Mouse (Mus musculus): ENCODE measurements around the gene Sap25. TPM values are rescaled to one million over a fixed set of nuclear protein-coding genes. Genes with fewer than 3 reads are reported as not detected.
A peak's percentile ranks its signal among the peaks of the same experiment; 100 is the strongest.

Sap25 gene
- polyA plus RNA-seq, 1 experiment, result 19.7 TPM

GRCm38 (mm10) chr5:137629306-137629721 lies 11.8 kb upstream of the Sap25 start:
- WGBS, result 2% methylated on average over 23 of the region's 23 CpGs
- DNase-seq, result no peak
- TF ChIP-seq POLR2A (IDR thresholded peaks at IDR 0.05; ENCODE audit: borderline replicate concordance, insufficient read depth, low read length) (no peak), CTCF (IDR thresholded peaks at IDR 0.05; ENCODE audit: borderline replicate concordance, insufficient read depth, low read depth, low read length) (no peak)
- Histone ChIP-seq H3K4me3 (replicated peaks; ENCODE audit: insufficient read depth, low read depth, low read length) (peak overlapping the region; percentile 84), H3K4me1 (ENCODE audit: control insufficient read depth, insufficient read depth, low read length) (peaks cover 18% of the 10 kb centered on the region), H3K27me3 (ENCODE audit: control insufficient read depth, insufficient read depth, low read length) (no peaks in the 10 kb centered on the region), H3K27ac (ENCODE audit: insufficient read depth, low read length) (peak overlapping the region; percentile 11; the same call in 1 of the 2 replicates)

- no peaks in the 10 kb centered on the region for H3K27me3 ChIP-seq (ENCODE audit: control insufficient read depth, insufficient read depth, low read length)
- TF ChIP-seq CTCF (IDR thresholded peaks at IDR 0.05; ENCODE audit: borderline replicate concordance, insufficient read depth, low read depth, low read length) (no peak), POLR2A (IDR thresholded peaks at IDR 0.05; ENCODE audit: borderline replicate concordance, insufficient read depth, low read length) (no peak)
- DNase-seq, result no peak
- H3K4me1 ChIP-seq (ENCODE audit: control insufficient read depth, insufficient read depth, low read length), result peaks cover 18% of the 10 kb centered on the region
- 17% methylated on average over 6 of the region's 6 CpGs for WGBS
- H3K4me3 ChIP-seq (replicated peaks; ENCODE audit: insufficient read depth, low read depth, low read length), result peak overlapping the region; percentile 46
- H3K27ac ChIP-seq (ENCODE audit: insufficient read depth, low read length), result no peak overlapping the region
These were observed 11.1 kb upstream of the Sap25 start for GRCm38 (mm10) chr5:137629906-137630545.

- H3K4me3 ChIP-seq (replicated peaks; ENCODE audit: insufficient read depth, low read depth, low read length), result no peak overlapping the region
These were observed 10.5 kb upstream of the Sap25 start for GRCm38 (mm10) chr5:137630602-137631001.

GRCm38 (mm10) chr5:137631171-137631570 lies 10.0 kb upstream of the Sap25 start:
- H3K4me3 ChIP-seq (replicated peaks; ENCODE audit: insufficient read depth, low read depth, low read length), result no peak overlapping the region
- no peak overlapping the region for H3K27ac ChIP-seq (ENCODE audit: insufficient read depth, low read length)
- 46% methylated on average over 9 of the region's 9 CpGs for WGBS
- H3K4me1 ChIP-seq (ENCODE audit: control insufficient read depth, insufficient read depth, low read length), result peaks cover 18% of the 10 kb centered on the region
- no peak for TF ChIP-seq CTCF (IDR thresholded peaks at IDR 0.05; ENCODE audit: borderline replicate concordance, insufficient read depth, low read depth, low read length)
- TF ChIP-seq POLR2A (IDR thresholded peaks at IDR 0.05; ENCODE audit: borderline replicate concordance, insufficient read depth, low read length), result no peak
- no peak for DNase-seq
- no peaks in the 10 kb centered on the region for H3K27me3 ChIP-seq (ENCODE audit: control insufficient read depth, insufficient read depth, low read length)

More at GRCm38 (mm10) chr5:137630602-137631001, 10.5 kb upstream of the Sap25 start:
- Histone ChIP-seq H3K27me3 (ENCODE audit: control insufficient read depth, insufficient read depth, low read length) (no peaks in the 10 kb centered on the region), H3K4me1 (ENCODE audit: control insufficient read depth, insufficient read depth, low read length) (peaks cover 18% of the 10 kb centered on the region), H3K27ac (ENCODE audit: insufficient read depth, low read length) (no peak overlapping the region)
- no peak for TF ChIP-seq POLR2A (IDR thresholded peaks at IDR 0.05; ENCODE audit: borderline replicate concordance, insufficient read depth, low read length)
- TF ChIP-seq CTCF (IDR thresholded peaks at IDR 0.05; ENCODE audit: borderline replicate concordance, insufficient read depth, low read depth, low read length), result no peak
- no peak for DNase-seq
- WGBS, result 39% methylated on average over 3 of the region's 3 CpGs

GRCm38 (mm10) chr5:137631591-137631990 lies 9.5 kb upstream of the Sap25 start:
- H3K4me3 ChIP-seq (replicated peaks; ENCODE audit: insufficient read depth, low read depth, low read length), result no peak overlapping the region

GRCm38 (mm10) chr5:137633397-137634084 lies 7.6 kb upstream of the Sap25 start:
- Histone ChIP-seq H3K27ac (ENCODE audit: insufficient read depth, low read length) (no peak overlapping the region), H3K4me3 (replicated peaks; ENCODE audit: insufficient read depth, low read depth, low read length) (no peak overlapping the region), H3K4me1 (ENCODE audit: control insufficient read depth, insufficient read depth, low read length) (peaks cover 18% of the 10 kb centered on the region), H3K27me3 (ENCODE audit: control insufficient read depth, insufficient read depth, low read length) (no peaks in the 10 kb centered on the region)
- 43% methylated on average over 12 of the region's 12 CpGs for WGBS
- DNase-seq, result no peak
- TF ChIP-seq POLR2A (IDR thresholded peaks at IDR 0.05; ENCODE audit: borderline replicate concordance, insufficient read depth, low read length) (no peak), CTCF (IDR thresholded peaks at IDR 0.05; ENCODE audit: borderline replicate concordance, insufficient read depth, low read depth, low read length) (no peak)

More at GRCm38 (mm10) chr5:137631591-137631990, 9.5 kb upstream of the Sap25 start:
- Histone ChIP-seq H3K27me3 (ENCODE audit: control insufficient read depth, insufficient read depth, low read length) (no peaks in the 10 kb centered on the region), H3K4me1 (ENCODE audit: control insufficient read depth, insufficient read depth, low read length) (peaks cover 18% of the 10 kb centered on the region), H3K27ac (ENCODE audit: insufficient read depth, low read length) (no peak overlapping the region)
- no peak for TF ChIP-seq POLR2A (IDR thresholded peaks at IDR 0.05; ENCODE audit: borderline replicate concordance, insufficient read depth, low read length)
- TF ChIP-seq CTCF (IDR thresholded peaks at IDR 0.05; ENCODE audit: borderline replicate concordance, insufficient read depth, low read depth, low read length), result no peak
- 58% methylated on average over 4 of the region's 4 CpGs for WGBS
- no peak for DNase-seq

- no peak overlapping the region for H3K27ac ChIP-seq (ENCODE audit: insufficient read depth, low read length)
- TF ChIP-seq POLR2A (IDR thresholded peaks at IDR 0.05; ENCODE audit: borderline replicate concordance, insufficient read depth, low read length), result no peak
- TF ChIP-seq CTCF (IDR thresholded peaks at IDR 0.05; ENCODE audit: borderline replicate concordance, insufficient read depth, low read depth, low read length), result no peak
- no peak overlapping the region for H3K4me3 ChIP-seq (replicated peaks; ENCODE audit: insufficient read depth, low read depth, low read length)
- DNase-seq, result no peak
- H3K27me3 ChIP-seq (ENCODE audit: control insufficient read depth, insufficient read depth, low read length), result no peaks in the 10 kb centered on the region; the same call in 1 of the 2 replicates
- H3K4me1 ChIP-seq (ENCODE audit: control insufficient read depth, insufficient read depth, low read length), result no peaks in the 10 kb centered on the region
- WGBS, result 72% methylated on average over 7 of the region's 7 CpGs
These were observed 1.7 kb upstream of the Sap25 start for GRCm38 (mm10) chr5:137639472-137639871.

- Histone ChIP-seq H3K4me3 (replicated peaks; ENCODE audit: insufficient read depth, low read depth, low read length) (no peak overlapping the region), H3K27me3 (ENCODE audit: control insufficient read depth, insufficient read depth, low read length) (no peaks in the 10 kb centered on the region; the same call in 1 of the 2 replicates), H3K4me1 (ENCODE audit: control insufficient read depth, insufficient read depth, low read length) (no peaks in the 10 kb centered on the region), H3K27ac (ENCODE audit: insufficient read depth, low read length) (no peak overlapping the region)
- WGBS, result 60% methylated on average over 4 of the region's 4 CpGs
- no peak for DNase-seq
- TF ChIP-seq POLR2A (IDR thresholded peaks at IDR 0.05; ENCODE audit: borderline replicate concordance, insufficient read depth, low read length), result no peak
- no peak for TF ChIP-seq CTCF (IDR thresholded peaks at IDR 0.05; ENCODE audit: borderline replicate concordance, insufficient read depth, low read depth, low read length)
These were observed 1.8 kb downstream of the Sap25 start for GRCm38 (mm10) chr5:137642886-137643285.

Measured in cerebellum, adult 2 months (tissue).